ENCODE assay signal across 11 mouse cellular contexts in genomic region chr10:97078022-97078473, GRCm38 (mm10).
DNase-seq lines count a peak whose midpoint lies in the region; ATAC-seq and TF ChIP-seq lines count a peak whose summit lies in the region.
"Had no signal": no experiment of that assay in that cellular context is flagged by ENCODE, and none has a peak within 500 bp of the region (broad histone marks: within the 10 kb centered on the region; RNA-seq: fewer than 3 reads in every experiment).

No protein-coding gene starts in this region.

- no peak overlapping the region for H3K4me2 ChIP-seq in liver, postnatal 0 days (ENCODE audit: low read depth, low read length)

- 82% methylated on average over 5 of the region's 5 CpGs for WGBS in heart, embryonic 10.5 days
- 81% methylated on average over 5 of the region's 5 CpGs for WGBS in liver, postnatal 0 days (ENCODE audit: insufficient replicate concordance)
- 80% methylated on average over 5 of the region's 5 CpGs for WGBS in heart, adult 2 months

- no peak overlapping the region for H3K4me3 ChIP-seq in heart, embryonic 10.5 days
- H3K4me3 ChIP-seq in liver, postnatal 0 days (ENCODE audit: low read depth, low read length), result no peak overlapping the region
- no peak overlapping the region for H3K4me3 ChIP-seq in heart, adult 2 months

- H3K9ac ChIP-seq in liver, postnatal 0 days (replicated peaks), result no peak overlapping the region
- H3K9ac ChIP-seq in heart, adult 2 months (ENCODE audit: low read depth, low read length), result no peak overlapping the region

- H3K27ac ChIP-seq in heart, embryonic 10.5 days, result no peak overlapping the region
- H3K27ac ChIP-seq in liver, postnatal 0 days (ENCODE audit: low read depth), result no peak overlapping the region
- H3K27ac ChIP-seq in heart, adult 2 months, result no peak overlapping the region

- no peaks in the 10 kb centered on the region for H3K4me1 ChIP-seq in heart, embryonic 10.5 days
- H3K4me1 ChIP-seq in liver, postnatal 0 days (ENCODE audit: insufficient read depth), result no peaks in the 10 kb centered on the region
- H3K4me1 ChIP-seq in heart, adult 2 months (ENCODE audit: control insufficient read depth, insufficient read depth, low read length), result no peaks in the 10 kb centered on the region

- no peaks in the 10 kb centered on the region for H3K27me3 ChIP-seq in heart, embryonic 10.5 days (ENCODE audit: insufficient read depth, poor library complexity, severe bottlenecking)
- no peaks in the 10 kb centered on the region for H3K27me3 ChIP-seq in liver, postnatal 0 days (ENCODE audit: insufficient read depth, low read length)
- H3K27me3 ChIP-seq in heart, adult 2 months (ENCODE audit: control insufficient read depth, insufficient read depth, low read length), result no peaks in the 10 kb centered on the region

- no peak for TF ChIP-seq EP300 in liver, postnatal 0 days (IDR thresholded peaks at IDR 0.05; ENCODE audit: low read depth)
- TF ChIP-seq EP300 in heart, adult 2 months (IDR thresholded peaks at IDR 0.05; ENCODE audit: insufficient read depth, low read depth, low read length), result no peak

- peak; percentile 23 for DNase-seq in heart, adult 11 months
- DNase-seq in heart, embryonic 10.5 days (ENCODE audit: low spot score), result no peak
- peak; percentile 60 to 75 for DNase-seq in frontal cortex, adult 2 months (ENCODE audit: extremely low spot score in 1 of 2, low spot score in 1 of 2)
- DNase-seq in left cerebral cortex, adult 18-20 months (ENCODE audit: low spot score in 2 of 2), result peak; percentile 72
- DNase-seq in right cerebral cortex, postnatal 25 days, result peak; percentile 49
- no peak for DNase-seq in liver, postnatal 0 days
- DNase-seq in cerebellum, postnatal 36 days, result no peak
- DNase-seq in heart, adult 2 months, result no peak
- DNase-seq: kidney, adult 9 months; thymus, postnatal 36 days had no signal

- H3K79me2 ChIP-seq in heart, adult 2 months (replicated peaks; ENCODE audit: control insufficient read depth, insufficient read depth, low read length), result no peaks in the 10 kb centered on the region

- intact Hi-C loops in heart, adult 2 months (cut with DNase I), result no loop called here

- TF ChIP-seq POLR2A in heart, adult 2 months (IDR thresholded peaks at IDR 0.05; ENCODE audit: insufficient read depth, low read depth, low read length), result no peak

- no peak for ATAC-seq in liver, postnatal 0 days
- ATAC-seq: CD4-positive, CD25-positive, alpha-beta regulatory T cell, adult 4 months had no signal

- TF ChIP-seq CTCF in liver, postnatal 0 days (IDR thresholded peaks at IDR 0.05; ENCODE audit: low read depth), result no peak
- TF ChIP-seq CTCF in heart, adult 2 months (IDR thresholded peaks at IDR 0.05), result no peak

- no peaks in the 10 kb centered on the region for H3K9me3 ChIP-seq in heart, embryonic 10.5 days
- no peaks in the 10 kb centered on the region for H3K9me3 ChIP-seq in liver, postnatal 0 days (ENCODE audit: low read length)

- H3K36me3 ChIP-seq in heart, embryonic 10.5 days, result no peaks in the 10 kb centered on the region
- no peaks in the 10 kb centered on the region for H3K36me3 ChIP-seq in liver, postnatal 0 days (replicated peaks; ENCODE audit: insufficient read depth, low read length)
- H3K36me3 ChIP-seq in heart, adult 2 months (ENCODE audit: control insufficient read depth, insufficient read depth, low read length), result no peaks in the 10 kb centered on the region

Comparison
In these comparisons a context has a peak if more than half of its experiments do, and no peak if none do; other contexts are left out.
1. DNase-seq: peak in heart, adult 11 months (single experiment), frontal cortex, adult 2 months (2 of 2), left cerebral cortex, adult 18-20 months (2 of 2) and right cerebral cortex, postnatal 25 days (single experiment); none in heart, embryonic 10.5 days (single experiment), liver, postnatal 0 days (single experiment), cerebellum, postnatal 36 days (0 of 2) and heart, adult 2 months (0 of 2).